Mouse (Mus musculus) urinary bladder, postnatal 10 days (tissue): ENCODE results near the gene Eif3b.
"Not testable (repeated sequence)": the region's sequence is repeated elsewhere in the genome, so short reads cannot be mapped to it uniquely, and the experiment has no call there.

Experiments used
- DNase-seq: peaks from one replicate; pipeline ENCODE4 v3.0.0; 2022; ENCODE audit warnings: low spot score

The Eif3b gene

GRCm38 (mm10) chr5:140396166-140396940, 22.8 kb upstream of the Eif3b start:
- no peak for DNase-seq

DNA sequence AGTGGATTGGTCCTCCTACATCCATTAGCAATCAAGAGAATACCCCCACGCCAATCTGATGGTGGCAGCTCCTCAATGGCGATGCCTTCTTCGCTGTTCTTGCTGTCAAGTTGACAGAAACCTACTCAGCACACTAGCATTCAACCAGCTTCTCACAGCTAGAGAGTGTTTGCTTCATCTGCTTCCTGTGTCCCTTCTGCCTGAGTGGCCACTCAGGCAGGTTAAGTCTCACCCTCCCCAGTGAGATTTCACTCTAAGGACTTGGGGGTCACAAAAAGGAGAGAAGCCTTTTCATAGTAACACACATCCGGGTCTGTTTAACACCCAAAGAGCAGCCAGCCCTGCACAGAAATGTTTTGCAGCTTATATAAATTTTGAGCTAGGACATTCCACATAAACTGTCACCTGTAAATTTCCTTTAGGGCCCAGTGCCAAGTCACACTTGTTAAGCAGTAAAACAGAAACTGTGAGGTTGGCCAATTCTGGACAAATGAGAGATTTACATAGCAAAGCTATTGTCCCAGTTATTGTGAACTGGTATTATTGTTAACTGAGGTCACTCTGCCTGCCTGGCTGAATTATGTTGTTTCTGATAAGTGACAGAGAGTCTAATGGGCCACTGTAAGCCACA, 16.4 kb upstream of the Eif3b start:
- DNase-seq = no peak

- no peak for DNase-seq
Observed at GRCm38 (mm10) chr5:140405126-140405525, 14.0 kb upstream of the Eif3b start.

DNA sequence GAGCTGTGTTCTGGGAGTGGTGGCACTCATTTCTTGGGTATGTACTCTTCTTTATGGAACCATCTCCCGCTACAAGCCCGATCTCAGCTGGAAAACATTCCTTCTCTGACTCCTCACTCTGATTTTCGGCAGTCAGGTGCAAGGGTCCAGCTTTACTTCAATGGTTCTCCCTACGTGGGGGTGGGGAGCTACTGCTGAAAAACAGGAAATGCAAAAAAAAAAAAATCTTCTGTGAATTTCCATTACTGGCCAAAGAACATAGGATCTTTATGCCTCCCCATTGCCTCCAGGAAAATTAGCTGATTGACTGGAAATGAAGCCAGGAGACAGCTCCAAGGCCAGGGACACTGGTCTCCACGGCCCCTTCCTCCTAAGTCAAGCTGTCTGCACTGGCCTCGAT, 12.5 kb upstream of the Eif3b start:
- no peak for DNase-seq

- no peak for DNase-seq
Observed at GRCm38 (mm10) chr5:140408801-140409200, 10.3 kb upstream of the Eif3b start.

DNA sequence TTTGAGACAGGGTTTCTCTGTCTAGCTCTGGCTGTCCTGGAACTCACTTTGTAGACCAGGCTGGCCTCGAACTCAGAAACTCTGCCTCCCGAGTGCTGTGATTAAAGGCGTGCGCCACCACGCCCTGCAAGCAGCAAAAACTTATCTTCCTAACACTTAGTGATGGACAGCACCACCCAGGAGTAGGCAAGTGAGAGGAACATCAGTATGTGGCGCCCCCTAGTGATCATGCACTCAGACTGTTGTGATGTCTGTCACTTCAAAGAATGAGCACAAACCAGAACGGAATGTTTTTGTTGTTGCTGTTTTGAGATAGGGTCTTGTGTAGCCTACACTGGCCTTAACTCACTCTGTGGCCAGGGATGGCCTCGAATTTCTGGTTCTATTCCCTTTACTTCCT, 7.8 kb upstream of the Eif3b start:
- DNase-seq = no peak

DNA sequence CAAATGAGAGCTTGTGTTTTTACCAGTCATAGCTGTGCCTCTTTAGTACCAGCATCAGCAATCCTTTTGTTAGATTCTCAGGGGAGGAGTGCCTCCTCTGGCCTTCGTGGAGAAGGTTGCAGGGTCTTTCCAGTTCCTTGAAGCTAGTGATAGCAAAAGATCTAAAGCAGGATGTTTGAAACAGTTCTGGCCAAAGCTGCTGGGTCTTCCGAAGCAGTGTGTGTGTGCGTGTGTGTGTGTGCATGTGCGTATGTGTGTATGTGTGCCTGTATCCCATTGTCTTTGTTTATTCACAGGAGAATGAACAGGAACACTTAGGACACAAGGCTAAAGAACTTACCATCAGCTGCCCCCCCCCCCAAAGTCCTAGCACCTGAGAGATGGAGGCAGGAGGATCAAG, 4.5 kb upstream of the Eif3b start:
- no peak for DNase-seq

GRCm38 (mm10) chr5:140418106-140418488, 1.0 kb upstream of the Eif3b start:
- DNase-seq = no peak

- DNase-seq = no peak
Observed at GRCm38 (mm10) chr5:140419442-140420080, 433 bp downstream of the Eif3b start.

DNA sequence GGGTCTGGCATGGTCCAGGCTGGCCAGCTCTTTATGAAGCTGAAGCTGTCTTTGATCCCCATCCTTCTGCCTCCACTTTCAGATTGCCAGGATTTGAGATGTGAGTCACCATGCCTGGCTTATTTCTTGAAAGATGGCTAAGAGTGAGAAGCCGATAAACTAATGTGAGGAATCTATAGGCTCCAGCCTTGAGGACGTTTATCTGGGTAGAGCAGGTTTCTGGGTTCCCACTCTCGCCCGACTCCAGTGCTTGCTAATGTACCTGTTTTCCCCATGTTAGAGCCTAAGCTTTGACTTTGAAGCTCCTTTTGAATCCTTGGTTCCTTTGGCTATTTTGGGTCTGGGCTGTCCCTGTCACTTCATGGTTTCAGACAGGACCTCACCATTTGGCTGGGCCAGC, 1.5 kb downstream of the Eif3b start:
- no peak for DNase-seq

DNA sequence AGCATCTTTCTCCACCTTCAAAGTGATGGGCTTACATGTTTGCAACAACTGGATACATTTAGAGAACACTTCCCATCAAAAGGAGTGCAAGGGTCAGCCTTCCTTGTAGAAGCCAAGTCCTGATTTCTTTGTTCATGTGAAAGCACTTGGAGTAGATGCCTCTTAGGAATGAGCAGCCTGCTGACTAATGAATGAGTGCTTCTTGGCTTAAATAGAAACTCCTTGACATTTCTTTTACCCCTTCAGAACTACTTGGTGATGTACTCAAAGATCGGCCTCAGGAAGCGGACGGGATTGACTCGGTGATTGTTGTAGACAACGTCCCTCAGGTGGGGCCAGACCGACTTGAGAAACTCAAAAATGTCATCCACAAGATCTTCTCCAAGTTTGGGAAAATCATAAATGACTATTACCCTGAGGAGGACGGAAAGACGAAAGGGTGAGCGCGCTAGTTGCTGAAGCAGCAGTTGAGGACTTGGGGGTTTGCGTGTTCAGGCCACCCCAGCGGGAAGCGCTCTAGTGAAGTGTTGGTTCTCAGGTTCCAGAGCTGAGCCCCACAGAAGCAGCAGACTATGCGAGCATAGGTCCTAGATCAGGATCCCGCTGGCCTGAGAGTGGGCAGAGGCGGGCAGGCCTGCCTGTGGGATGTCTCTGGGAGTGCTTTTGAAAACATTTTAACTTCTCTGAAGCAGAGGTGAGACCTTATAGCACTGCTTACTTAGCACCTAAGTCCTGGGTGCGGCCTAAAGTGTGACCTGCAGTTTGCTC, 6.1 kb downstream of the Eif3b start:
- no peak for DNase-seq

DNA sequence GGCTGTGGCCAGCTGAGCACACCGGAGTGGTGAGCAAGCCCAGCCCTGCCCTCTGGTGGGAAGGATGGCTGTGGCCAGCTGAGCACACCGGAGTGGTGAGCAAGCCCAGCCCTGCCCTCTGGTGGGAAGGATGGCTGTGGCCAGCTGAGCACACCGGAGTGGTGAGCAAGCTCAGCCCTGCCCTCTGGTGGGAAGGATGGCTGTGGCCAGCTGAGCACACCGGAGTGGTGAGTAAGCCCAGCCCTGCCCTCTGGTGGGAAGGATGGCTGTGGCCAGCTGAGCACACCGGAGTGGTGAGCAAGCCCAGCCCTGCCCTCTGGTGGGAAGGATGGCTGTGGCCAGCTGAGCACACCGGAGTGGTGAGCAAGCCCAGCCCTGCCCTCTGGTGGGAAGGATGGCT, 20.0 kb downstream of the Eif3b start:
- not testable (repeated sequence) for DNase-seq

- DNase-seq = no peak
Observed at GRCm38 (mm10) chr5:140441406-140441805, 22.3 kb downstream of the Eif3b start.

- no peak for DNase-seq
Observed at GRCm38 (mm10) chr5:140444012-140444411, 24.9 kb downstream of the Eif3b start.

GRCm38 (mm10) chr5:140445345-140445744, 26.2 kb downstream of the Eif3b start, which contains the start of gene Gm4869:
Gm4869 (plus strand) TSS chr5:140445645.
- DNase-seq = no peak

DNA sequence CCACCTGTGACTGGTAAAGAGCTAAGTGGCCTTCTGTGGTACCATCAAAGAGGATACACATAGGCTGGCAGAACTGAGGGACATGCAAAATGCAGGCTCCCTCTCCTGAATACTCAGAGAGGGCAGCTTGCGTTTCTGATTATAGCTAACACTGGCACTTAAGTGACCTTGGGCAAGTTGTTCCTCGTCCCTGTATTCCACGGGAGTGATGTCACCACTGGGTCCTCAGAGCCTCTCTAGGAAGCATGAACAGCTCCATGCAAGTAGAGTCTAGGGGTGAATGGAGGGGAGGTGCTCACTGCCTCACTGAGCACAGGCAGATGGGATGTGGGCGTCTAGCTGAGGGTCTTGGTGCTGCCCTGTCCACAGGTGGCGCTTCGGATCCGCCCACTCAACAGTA, 26.9 kb downstream of the Eif3b start:
- no peak for DNase-seq

GRCm38 (mm10) chr5:140454488-140454887, 35.4 kb downstream of the Eif3b start:
- DNase-seq = no peak

GRCm38 (mm10) chr5:140455466-140455865, 36.3 kb downstream of the Eif3b start:
- DNase-seq = no peak

DNA sequence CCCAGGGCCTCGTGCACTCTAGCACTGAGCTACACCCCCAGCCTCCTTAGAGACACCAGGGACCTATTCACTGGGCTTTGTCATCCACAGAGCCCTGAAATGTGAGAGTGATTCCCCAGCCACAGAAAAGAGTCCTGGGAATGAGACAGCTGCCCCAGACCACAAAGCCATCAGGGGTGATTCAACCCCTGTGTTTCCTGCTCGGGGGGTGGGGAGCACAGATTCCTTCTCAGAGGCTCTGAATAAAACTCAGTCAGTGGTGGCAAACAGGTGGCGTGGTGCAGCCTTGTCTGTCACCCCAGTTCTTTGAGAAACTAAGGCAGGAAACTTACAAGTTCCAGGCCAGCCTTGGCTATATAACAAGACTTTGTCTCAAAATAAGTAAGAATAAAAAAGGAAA, 42.3 kb downstream of the Eif3b start:
- no peak for DNase-seq

GRCm38 (mm10) chr5:140463151-140463550, 44.0 kb downstream of the Eif3b start:
- not testable (repeated sequence) for DNase-seq

GRCm38 (mm10) chr5:140464943-140465342, 45.8 kb downstream of the Eif3b start:
- DNase-seq = no peak

GRCm38 (mm10) chr5:140472336-140472735, 53.2 kb downstream of the Eif3b start:
- DNase-seq = no peak
